Mouse (Mus musculus) embryo, embryonic 11 days (tissue): Measurements from ENCODE around the gene P2rx5.

ENCODE experiments used
- DNase-seq: peaks from one replicate; pipeline ENCODE4 v3.0.0-alpha.2; 2015

Gene P2rx5

DNA sequence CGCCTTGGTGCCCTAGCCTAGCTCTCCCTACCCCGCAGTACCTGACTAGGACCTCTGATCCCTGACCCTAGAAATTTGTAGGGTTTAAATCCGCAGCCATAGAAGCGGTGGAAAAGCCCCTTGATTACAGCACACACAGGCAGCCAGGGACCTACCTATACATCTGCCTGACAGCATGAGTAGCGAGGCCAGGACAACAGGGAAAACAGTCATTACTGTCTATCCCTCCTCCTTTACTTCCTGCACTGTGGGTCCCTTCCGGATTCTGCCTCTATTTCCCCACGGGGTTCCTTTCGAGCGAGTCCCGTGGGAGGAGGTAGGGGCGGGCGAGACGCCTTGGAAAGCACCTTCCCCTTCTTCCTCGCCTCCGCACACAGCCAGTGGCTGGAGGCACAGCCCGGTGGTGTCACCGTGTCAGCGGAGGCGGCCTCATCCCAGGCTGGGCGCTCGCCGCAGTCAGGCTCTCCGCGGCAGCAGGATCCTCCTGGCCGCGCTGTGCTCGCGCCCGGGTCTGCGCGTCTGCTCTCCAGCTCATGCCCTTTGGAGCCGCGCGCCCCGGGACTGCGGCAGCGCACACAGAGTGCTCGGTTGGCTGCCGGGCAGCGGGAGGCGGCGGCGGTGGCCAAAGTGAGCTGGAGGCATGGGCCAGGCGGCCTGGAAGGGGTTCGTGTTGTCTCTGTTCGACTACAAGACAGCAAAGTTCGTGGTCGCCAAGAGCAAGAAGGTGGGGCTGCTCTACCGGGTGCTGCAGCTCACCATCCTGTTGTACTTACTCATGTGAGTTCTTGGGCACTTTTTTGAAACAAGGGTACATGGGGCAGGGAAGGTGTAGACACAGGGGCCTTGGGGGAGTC, at the start of gene P2rx5:
Gene P2rx5, plus strand, starts transcription at position 465 of the 854 bp plus-strand sequence.
- DNase-seq: peak; percentile 78

DNA sequence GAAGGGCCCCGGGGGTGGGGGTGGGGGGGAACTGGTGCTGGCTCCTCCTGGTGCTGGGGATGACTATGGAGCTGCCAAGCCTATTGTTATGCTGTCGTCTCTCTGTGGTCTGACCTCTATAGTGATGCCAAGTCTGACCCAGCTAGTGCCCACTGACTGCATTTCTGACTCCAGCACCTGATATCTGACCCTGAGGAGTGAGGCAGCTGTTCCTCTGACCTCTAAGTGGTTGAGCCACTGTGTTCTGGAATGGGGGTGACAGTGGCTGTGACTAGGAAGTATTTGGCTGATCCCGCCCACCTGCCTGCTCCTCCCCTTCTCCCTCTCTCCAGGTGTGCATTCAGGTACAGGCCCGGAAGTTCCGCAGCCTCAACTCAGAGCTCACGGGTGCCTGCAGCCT, 48.8 kb upstream of the P2rx5 start:
- no peak for DNase-seq

DNA sequence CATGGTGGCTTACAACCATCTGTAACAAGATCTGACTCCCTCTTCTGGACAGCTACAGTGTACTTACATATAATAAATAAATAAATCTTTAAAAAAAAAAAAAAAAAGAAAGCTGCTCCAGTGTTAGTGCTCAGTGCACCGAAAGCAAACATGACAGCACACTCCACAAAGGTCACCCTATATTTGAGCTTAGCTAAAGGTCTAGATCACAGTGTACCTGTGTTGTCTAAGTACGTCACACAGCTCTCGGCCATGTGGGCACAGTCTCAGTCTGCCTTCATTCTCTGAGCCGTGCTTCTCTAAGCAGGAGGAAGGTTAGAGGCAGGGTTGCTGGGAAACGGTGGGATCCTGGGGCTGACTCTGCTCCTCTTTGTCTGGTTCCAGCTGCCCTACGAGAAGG, 33.7 kb upstream of the P2rx5 start:
- no peak for DNase-seq

DNA sequence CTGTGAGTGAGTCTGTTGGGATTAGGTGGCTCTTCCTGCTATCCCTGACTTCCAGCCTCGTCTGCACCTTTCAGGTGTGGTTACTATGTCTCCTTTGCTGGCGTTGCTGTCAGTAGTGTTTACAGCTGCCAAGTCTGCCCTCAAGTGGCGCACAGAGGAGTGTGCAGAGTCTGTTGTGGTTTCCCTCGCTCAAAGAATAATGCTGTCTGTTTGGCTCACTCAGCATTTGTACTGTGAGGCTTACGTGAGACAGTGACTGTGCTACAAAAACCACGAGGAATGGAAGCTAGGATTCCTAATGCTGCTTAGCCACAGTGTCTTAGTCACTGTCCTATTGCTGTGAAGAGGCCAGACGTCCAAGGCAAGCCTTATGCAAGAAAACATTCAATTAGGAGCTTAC, 29.2 kb upstream of the P2rx5 start:
- DNase-seq: no peak

DNA sequence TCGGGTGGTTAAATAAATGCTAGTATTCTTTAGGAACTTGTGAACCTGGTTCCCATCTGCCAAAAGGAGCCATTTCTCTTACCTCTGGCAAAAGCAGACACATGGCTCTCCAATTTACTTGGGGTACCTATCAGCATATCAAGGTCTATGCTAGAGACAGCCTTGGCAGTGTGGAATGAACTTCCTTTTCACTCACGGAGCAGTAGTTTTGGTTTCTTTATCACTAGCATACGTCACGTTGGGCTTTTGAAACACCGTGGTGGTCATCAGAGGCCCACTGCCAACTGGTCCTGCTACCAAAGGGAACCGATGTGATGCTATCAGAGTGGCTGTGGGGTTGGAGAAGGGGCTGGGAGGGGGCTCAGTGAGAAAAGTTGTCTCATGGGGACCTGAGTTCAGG, 27.2 kb upstream of the P2rx5 start:
- DNase-seq: no peak

DNA sequence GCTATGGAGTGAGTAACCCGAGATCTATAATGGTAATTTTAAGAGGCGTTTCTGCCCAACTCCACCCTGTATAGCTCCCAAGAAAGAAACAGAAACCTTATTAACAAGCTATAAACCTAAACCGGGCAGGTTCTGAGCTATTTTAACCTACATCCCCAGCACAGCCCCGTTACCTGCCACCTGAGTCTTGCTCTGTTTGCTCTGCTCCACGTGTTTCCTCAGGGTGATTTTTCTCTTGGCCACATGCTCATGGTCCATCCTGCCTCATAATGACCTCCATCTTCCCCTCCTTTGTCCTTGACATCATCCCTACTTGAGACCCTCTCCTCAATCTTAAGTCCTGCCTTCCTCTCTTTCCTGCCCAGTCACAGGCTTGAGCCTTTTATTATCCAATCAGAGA, 26.0 kb upstream of the P2rx5 start:
- no peak for DNase-seq

DNA sequence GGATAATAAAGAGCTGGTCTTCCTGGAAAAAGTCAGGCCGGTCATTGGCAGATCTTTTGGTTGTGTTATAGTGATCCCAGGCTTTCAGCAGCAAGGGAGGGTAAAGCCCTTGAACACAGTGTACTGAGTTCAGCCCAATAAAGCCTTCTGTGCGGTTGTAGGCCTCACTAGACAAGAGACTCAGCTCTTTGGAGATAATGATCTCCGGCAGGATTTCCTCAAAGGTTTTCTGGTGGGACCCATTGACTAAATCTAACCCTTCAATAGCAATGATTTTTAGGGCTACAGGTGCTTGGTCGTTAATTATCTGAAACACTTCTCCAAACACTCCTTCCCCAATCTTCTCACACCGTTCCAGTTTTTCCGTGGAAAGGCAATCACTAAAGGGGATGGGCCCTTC, 23.6 kb upstream of the P2rx5 start:
- no peak for DNase-seq

DNA sequence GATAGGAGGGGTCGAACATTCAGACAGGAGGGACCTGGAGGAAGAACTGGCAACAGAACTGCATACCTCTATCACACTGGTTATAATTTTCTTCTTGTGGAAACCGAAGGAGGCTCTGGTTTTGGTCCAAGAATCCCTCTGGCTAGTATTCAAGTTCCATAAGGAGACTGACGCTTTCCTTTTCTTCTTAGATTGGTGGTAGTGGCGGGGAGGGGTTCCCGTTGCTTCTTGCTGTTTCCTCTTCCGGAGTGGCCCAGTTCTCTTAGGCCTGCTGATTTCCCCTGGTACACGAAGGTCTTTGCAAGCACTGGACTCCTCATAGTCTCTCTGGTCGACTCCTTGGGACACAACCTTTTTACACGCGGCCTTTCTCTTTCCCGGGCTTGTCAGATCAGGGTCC, 23.1 kb upstream of the P2rx5 start:
- DNase-seq: peak; percentile 8

DNA sequence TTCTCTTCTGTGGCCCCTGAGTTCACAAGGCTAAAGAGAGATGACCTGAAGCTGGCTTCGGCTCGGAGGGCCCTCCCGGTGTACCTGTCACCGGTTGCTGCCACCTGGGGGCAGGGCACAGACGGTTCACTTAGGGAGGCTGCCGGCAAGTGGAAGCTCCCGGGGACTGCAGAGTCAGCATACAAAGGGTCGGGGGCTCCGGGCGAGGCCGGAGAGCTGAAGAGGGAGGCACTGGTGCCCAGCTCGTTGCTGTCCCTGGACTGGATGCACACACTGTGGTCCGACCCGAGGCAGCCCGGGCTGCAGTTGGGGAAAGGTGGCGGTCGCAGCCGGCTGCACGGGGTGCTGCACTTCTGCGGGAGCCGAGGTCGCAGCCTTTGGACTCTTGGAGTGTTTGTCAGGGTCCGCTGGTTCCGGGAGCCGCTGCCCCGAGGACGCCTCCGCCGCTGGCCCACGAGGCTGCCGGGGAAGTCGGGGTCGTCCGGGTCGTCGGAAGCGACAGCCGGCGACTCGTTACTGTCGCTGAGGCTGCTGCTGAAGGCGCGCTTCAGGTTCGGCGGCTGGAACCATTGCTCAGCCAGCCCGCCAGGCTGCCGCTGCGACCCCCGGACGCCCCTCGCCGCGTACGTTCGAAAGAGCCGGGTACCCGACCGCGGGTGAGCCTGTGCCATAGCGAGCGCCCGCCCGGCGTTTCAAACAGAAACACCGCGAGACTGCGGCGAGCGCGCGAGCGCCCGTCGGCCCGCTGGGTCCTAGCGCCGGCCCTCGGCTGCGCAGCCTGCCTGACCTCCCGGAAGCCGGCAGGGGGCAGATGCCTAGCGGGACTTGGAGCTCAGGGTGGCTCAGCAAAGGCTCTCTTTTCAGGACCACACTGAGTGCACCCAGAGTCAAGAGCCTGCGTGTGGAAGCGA, 22.4 kb upstream of the P2rx5 start, which contains the start of gene Haspin:
Gene Haspin, minus strand, starts transcription at position 704 of the 911 bp plus-strand sequence.
- DNase-seq: peak; percentile 97

DNA sequence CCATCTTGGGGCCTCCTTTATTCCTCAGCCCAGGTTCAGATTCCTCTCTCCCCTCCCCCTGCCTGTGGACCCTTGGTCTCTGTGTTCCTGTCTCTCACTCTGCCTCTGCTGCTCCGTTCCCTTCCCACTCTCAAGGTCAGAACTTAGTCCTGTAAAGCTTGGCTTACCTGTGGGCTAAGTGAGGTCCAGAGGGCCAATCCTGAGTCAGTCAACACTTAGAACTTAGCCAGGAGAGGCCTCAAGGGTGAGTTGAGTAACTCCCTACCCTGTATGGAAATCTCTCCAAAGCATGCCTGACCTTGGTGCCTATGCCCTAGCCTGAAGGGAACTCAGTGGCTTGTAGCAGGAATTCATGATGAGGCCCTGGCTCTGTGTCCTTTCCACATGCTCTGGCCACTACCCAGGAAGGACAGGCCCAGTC, 15.9 kb upstream of the P2rx5 start:
- DNase-seq: no peak

DNA sequence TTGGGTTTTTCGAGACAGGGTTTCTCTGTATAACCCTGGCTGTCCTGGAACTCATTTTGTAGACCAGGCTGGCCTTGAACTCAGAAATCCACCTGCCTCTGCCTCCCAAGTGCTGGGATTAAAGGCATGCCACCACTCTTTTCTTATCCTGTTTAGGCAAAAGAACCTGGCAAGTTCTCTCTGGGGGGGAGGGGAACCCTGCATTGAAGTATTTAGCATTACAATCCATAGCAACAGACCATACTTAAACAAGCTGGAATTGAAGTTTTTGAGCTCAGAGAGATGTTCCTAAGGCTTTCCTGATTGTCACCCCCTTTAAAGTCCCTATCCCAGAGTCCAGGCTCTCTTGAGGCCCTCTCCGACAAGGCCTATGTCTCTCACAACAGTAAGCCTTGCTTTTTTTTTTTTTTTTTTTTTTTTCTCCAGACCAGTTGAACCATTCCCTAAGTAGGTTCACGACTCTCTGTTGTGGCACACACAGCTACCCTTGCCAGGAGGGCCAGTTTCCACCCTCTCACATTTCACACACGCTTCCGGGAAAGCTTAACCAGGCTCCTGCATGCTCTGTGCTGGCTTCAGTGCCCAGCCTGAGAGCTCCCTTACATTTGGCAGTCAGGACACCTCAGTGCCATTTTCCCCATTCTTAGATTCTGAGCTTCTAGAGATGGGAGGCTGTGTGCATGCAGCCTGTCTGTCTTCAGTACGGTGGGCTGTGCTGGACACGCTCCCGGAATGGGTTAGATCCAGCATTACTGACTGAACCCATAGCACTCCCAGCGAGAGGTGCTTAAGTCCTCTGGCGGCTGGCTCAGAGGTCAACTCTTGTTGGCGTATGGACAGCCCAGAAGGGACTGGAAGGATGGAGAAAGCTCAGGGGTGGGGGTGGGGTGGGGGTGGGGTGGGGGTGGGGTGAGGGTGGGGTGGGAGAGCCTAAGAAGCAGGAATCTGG, 13.9 kb upstream of the P2rx5 start:
- peak; percentile 12 for DNase-seq

DNA sequence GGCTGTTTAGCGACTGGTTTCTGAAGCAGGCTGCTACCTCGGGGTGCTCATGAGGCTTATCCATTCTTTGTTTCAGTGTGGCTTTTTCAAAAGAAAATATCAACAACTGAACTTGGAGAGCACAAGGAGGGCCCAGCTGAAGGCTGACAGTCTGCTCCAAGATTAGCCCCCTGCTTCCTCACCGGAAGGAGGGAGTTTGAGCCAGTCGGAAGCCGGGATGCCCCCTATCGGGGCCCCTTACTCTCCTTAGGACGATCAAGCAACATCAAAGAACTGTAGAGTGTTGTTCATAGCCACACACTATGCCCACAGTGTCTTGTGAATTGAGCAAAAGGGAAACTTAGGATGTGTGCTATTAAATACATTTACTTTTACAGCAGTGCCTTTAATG, 13.3 kb upstream of the P2rx5 start:
- DNase-seq: no peak

DNA sequence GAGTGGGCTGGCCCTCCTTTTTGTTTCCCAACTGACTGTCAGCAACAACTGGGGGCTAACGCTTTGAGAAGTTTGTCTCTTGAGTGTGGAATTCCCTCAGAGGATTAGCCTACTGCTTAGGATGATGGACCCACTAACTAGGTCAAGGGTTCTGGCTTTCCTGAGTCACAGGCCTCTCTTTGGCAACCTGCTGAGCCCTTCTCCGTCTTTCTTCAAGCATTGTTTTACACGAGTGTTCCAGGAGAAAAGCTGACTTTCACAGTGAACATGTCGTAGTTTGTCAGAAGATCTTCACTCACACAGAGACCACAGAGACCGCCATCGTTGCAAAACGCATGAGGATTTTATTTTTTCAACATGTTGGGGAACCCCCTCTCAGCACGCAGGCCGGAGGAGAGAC, 12.0 kb upstream of the P2rx5 start:
- DNase-seq: no peak

DNA sequence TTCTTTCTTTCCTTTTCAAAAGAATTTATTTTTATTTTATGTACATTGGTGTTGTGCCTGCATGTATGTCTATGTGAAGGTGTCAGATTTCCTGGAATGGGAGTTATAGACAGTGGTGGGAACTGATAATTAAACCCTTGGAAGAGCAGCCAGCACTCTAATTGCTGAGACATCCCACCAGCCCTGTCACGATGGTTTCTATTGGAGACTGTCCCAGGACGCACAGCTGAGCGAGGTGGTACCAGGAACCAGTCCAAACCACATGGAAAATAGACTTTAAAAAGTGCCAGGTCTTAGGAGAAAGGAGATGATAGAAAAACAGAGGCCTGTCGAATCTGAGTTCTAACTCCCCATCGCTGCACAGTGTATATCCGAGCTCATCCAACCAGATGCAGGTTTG, 5.2 kb upstream of the P2rx5 start:
- no peak for DNase-seq

DNA sequence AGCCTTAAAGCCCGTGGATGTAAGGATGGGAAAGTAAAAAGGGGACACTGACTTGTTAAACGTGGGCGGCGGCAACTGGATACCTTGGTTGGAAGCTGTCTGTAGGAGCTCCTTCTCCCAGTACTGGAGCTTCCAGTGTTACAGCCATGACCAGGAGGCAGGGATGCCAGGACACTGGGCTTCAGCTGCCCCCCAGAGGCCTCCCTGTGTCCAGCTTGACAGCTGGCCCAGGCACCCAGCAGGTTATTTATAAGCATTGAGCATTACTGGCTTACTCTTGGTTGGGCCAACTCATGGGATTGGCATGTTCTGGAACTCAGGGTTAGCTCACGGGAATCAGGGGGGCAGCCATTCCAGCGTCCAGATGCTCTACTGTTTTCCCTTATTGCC, 585 bp downstream of the P2rx5 start:
- DNase-seq: peak; percentile 8

DNA sequence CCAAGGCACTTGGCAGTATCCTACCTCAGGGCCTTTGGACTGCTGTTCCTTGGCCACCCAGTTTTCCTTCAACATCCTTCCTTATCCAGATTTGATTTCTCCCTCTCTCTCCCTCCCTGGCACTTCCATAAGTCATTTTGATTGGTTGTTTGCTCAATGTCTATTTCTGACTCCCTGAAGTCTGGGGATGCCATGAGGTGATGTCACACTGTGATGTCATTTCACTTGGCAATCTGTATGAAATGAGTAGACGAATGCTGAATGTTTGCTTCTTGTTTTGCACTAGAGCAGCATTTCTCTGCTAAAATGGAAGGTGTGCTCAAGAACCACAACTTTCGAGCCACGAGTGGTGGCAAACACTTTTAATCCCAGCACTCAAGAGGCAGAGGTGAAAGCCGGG, 1.4 kb downstream of the P2rx5 start:
- DNase-seq: no peak

DNA sequence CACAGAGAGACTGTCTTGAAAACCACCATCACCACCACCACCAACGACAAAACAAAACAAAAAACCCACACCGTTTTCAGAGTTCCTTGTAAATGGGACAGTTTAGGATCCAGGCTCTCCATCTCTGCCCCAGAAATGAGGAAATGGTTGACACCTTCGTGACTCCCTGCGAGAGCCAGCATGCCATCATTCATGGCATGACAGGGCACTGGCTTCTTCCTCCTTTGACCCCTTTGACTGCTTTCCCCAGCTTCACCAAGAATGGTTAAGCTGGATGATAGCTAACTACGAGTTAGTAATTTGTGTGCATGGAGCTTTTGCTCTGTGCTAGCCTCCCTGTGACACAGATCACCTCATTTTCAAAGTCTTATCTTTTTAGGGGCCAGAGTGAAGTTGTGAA, 2.1 kb downstream of the P2rx5 start:
- no peak for DNase-seq

DNA sequence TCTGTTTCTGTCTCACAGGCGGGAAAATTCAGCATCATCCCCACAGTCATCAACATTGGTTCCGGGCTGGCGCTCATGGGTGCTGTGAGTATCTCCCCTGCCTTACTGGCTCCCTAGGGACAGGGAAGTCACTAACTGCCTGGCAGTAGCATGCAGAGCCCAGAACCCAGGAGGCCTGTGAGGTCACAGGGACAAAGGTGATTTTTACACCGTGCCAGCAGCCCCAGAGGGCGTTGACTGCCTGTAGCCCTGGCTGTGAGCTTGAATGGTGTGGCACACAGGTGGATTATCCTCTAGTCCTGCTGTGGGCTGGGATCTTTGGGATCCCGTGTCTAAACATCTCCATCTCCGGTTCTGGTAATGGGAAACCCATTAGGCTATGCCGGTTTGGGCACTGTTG, 7.8 kb downstream of the P2rx5 start:
- no peak for DNase-seq

DNA sequence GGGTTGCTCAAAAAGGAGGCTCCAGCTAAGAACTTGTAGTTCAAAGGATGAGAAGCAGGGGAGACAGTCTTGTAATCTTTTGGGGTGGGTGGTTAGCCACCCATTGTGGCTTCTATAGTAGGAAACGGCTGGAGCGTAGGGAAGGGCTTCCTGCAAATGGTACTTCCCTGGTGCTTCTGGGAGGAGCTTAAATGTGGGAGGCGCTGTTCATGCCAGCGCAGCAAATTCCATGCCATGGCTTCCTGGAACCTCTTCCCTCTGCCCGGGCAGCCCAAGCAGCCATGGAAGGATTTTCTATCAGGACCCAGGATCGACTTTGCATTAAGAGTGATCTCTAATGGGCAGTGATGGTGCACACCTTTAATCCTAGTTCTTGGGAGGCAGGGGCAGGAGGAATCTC, 8.4 kb downstream of the P2rx5 start:
- no peak for DNase-seq

DNA sequence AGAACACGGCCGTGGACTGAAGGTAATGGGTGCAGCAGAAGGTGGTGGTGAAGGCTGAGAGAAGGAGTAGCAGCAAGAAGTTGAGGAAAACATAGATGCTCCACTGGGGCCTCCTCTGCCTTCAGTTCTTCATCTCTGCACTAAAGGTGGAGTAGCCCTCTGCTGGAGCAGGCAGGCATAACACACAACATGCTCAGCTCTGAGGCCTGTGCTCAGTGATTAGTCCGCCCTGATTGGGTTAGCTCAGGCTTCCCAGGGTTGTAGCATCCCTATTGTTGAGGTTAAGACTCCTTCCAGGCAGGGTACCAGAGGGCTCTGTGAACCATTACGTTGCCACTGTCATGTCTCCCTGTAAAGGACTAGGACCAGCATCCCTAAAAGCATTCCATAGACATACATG, 9.0 kb downstream of the P2rx5 start:
- peak; percentile 64 for DNase-seq

DNA sequence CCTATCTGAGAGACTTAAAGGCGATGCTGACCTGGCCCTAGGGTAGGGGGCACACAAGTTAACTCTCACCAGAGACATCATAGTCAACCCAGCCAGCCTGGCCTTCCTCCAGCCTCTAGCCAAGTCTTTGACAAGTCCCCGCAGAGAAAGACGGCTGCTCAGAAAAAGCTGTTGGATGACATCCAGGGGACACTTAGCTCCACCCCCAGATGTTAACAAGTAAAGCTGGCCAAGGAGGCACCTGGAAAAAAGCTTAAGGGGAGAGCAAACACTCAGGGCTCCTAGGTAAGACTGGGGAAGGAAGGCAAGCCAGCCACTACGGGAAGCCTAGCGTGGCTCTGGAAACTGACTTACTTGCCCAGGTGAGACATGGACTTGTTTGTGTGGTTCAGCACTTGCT, 12.0 kb downstream of the P2rx5 start:
- DNase-seq: no peak

DNA sequence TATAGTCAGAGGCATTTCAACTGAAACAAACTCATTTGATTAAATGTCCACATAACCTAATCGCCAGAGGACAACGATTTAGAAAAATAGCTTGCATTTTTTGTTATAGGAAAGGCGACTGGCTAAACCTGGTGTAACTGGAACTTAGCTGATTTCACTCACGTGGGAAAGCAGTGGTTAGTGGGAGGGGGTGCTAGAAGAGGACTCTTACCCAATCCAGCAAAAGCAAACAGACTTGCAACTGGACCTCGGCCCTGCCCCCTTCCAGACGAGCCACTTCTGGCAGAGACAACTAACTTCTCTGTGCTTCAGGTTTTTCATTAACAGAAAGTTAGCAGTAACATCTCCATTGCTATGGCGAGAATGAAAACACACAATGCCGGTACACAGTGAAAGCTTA, 15.4 kb downstream of the P2rx5 start:
- no peak for DNase-seq

DNA sequence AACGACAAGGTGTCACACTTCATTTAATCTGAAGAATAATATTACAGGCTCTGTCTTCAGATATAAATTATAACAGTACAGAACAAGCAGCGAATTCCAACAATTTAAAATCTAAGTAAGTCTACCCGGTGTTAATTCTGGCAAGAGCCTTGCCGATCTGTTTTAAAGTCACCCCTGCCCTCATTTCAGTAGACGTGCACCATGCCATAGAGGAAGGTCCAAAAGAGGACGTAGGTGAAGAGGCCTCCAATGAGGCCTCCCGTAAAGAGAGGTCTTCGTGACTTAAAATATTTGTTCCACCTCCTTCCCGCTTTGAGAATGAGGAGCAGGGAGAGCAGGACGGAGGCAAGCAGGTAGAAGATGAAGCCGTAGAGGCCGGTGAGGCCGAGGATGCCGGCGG, 16.0 kb downstream of the P2rx5 start:
- no peak for DNase-seq
